Mouse (Mus musculus) embryonic facial prominence, embryonic 11.5 days (tissue): ENCODE data around the gene Map3k14. TPM values are rescaled to one million over a fixed set of nuclear protein-coding genes. Genes with fewer than 3 reads are reported as not detected.
A peak's percentile ranks its signal among the peaks of the same experiment; 100 is the strongest.

ENCODE experiments used
- ATAC-seq: fragments of 200-750 bp; cut with Nextera tagmentation; replicated peaks from 2 replicates; pipeline ENCODE4 v1.8.0; 2017; ENCODE audit warnings: low read depth; ENCODE audit not compliant: insufficient number of reproducible peaks, low FRiP score, low TSS enrichment
- DNase-seq: peaks from one replicate; pipeline ENCODE4 v3.0.0-alpha.2; 2015; ENCODE audit warnings: low spot score
- H3K27ac ChIP-seq: fragments of 300-500 bp; sonication (generic); replicated peaks from 2 replicates; pipeline ENCODE4 v1.5.1; 2014; ENCODE audit warnings: mild to moderate bottlenecking, low read depth, low read length, control low read depth
- H3K27me3 ChIP-seq: fragments of 300-500 bp; sonication (generic); 2 replicates; pipeline ENCODE4 v1.6.1; 2014; ENCODE audit warnings: mild to moderate bottlenecking, low read length, moderate library complexity, mixed read lengths; ENCODE audit not compliant: control insufficient read depth, insufficient read depth
- H3K36me3 ChIP-seq: fragments of 300-500 bp; sonication (generic); replicated peaks from 2 replicates; pipeline ENCODE4 v1.6.1; 2014; ENCODE audit warnings: low read depth, mild to moderate bottlenecking, low read length, moderate library complexity, mixed read lengths; ENCODE audit not compliant: control insufficient read depth, insufficient read depth
- H3K4me1 ChIP-seq: fragments of 300-500 bp; sonication (generic); 2 replicates; pipeline ENCODE4 v1.6.1; 2014; ENCODE audit warnings: low read length, mixed read lengths; ENCODE audit not compliant: control insufficient read depth, insufficient read depth
- H3K4me2 ChIP-seq: fragments of 300-500 bp; sonication (generic); 2 replicates; pipeline ENCODE4 v1.6.1; 2014; ENCODE audit warnings: low read depth, mild to moderate bottlenecking, control low read depth, low read length, moderate library complexity
- H3K4me3 ChIP-seq: fragments of 300-500 bp; sonication (generic); 2 replicates; pipeline ENCODE4 v1.5.1; 2014; ENCODE audit warnings: low read depth, low read length, control low read depth
- H3K9ac ChIP-seq: fragments of 300-500 bp; sonication (generic); replicated peaks from 2 replicates; pipeline ENCODE4 v1.6.1; 2014; ENCODE audit warnings: mild to moderate bottlenecking, control low read depth, low read length
- H3K9me3 ChIP-seq: fragments of 300-500 bp; sonication (generic); replicated peaks from 2 replicates; pipeline ENCODE4 v1.6.1; 2016; ENCODE audit warnings: mild to moderate bottlenecking, low read length, inconsistent platforms, mixed read lengths; ENCODE audit not compliant: control insufficient read depth
- WGBS: fragments of 180-500 bp; shearing (Covaris S2); extraction: QIAGEN DNeasy Blood & Tissue Kit; methylation state at CpG from one replicate; pipeline ENCODE4 v1.1.7; 2014; 5-methylcytosine and 5-hydroxymethylcytosine counted together
- polyA plus RNA-seq: library from polyadenylated mRNA; unstranded; fragments of >200 nt; fragmentation: Nextera tagmentation; extraction: Ambion mirVana; gene quantifications from 2 replicates; pipeline ENCODE4 v1.2.1, GENCODE M21; 2014

The Map3k14 gene
- polyA plus RNA-seq, 1 experiment from 2014 or later, result 1.9 TPM

- Histone ChIP-seq H3K36me3 (no peaks in the 10 kb centered on the region), H3K27me3 (peaks cover 47% of the 10 kb centered on the region), H3K9me3 (no peaks in the 10 kb centered on the region), H3K27ac (no peak overlapping the region), H3K4me1 (peaks cover 3% of the 10 kb centered on the region; the same call in 1 of the 2 replicates), H3K4me2 (peak overlapping the region; percentile 43), H3K9ac (peak overlapping the region; percentile 22; the same call in 1 of the 2 replicates), H3K4me3 (peak overlapping the region; percentile 12; the same call in 1 of the 2 replicates)
- WGBS, result 16% methylated on average over 28 of the region's 28 CpGs
- ATAC-seq (no peak), DNase-seq (no peak)
Measured at GRCm38 (mm10) chr11:103192230-103192955, 74.9 kb downstream of the Map3k14 start.

GRCm38 (mm10) chr11:103184891-103185290, 82.4 kb downstream of the Map3k14 start:
- H3K27ac ChIP-seq, result no peak overlapping the region
- H3K36me3 ChIP-seq, result no peaks in the 10 kb centered on the region
- WGBS, result 36% methylated on average over 2 of the region's 2 CpGs
- H3K9ac ChIP-seq, result no peak overlapping the region
- H3K4me2 ChIP-seq, result no peak overlapping the region
- ATAC-seq (no peak), DNase-seq (peak; percentile 70)
- no peaks in the 10 kb centered on the region for H3K4me1 ChIP-seq
- no peak overlapping the region for H3K4me3 ChIP-seq
- H3K27me3 ChIP-seq, result no peaks in the 10 kb centered on the region
- no peaks in the 10 kb centered on the region for H3K9me3 ChIP-seq

GRCm38 (mm10) chr11:103181911-103182310, 85.4 kb downstream of the Map3k14 start:
- no peak overlapping the region for H3K27ac ChIP-seq
- no peak overlapping the region for H3K4me2 ChIP-seq
- H3K4me1 ChIP-seq, result no peaks in the 10 kb centered on the region
- DNase-seq (no peak), ATAC-seq (no peak)
- H3K4me3 ChIP-seq, result no peak overlapping the region
- no peaks in the 10 kb centered on the region for H3K27me3 ChIP-seq
- H3K36me3 ChIP-seq, result no peaks in the 10 kb centered on the region
- WGBS, result 81% methylated on average over 3 of the region's 3 CpGs
- H3K9me3 ChIP-seq, result no peaks in the 10 kb centered on the region
- no peak overlapping the region for H3K9ac ChIP-seq

- no peak for ATAC-seq
- no peaks in the 10 kb centered on the region for H3K4me1 ChIP-seq
Measured at GRCm38 (mm10) chr11:103181349-103181748, 85.9 kb downstream of the Map3k14 start.

GRCm38 (mm10) chr11:103180426-103180825, 86.8 kb downstream of the Map3k14 start:
- H3K27ac ChIP-seq, result no peak overlapping the region
- H3K9ac ChIP-seq, result no peak overlapping the region
- H3K4me1 ChIP-seq, result no peaks in the 10 kb centered on the region
- no peaks in the 10 kb centered on the region for H3K27me3 ChIP-seq
- ATAC-seq (no peak), DNase-seq (no peak)
- H3K4me2 ChIP-seq, result no peak overlapping the region
- WGBS, result 72% methylated on average over 1 of the region's 1 CpGs
- no peaks in the 10 kb centered on the region for H3K36me3 ChIP-seq
- H3K9me3 ChIP-seq, result no peaks in the 10 kb centered on the region
- no peak overlapping the region for H3K4me3 ChIP-seq

More at GRCm38 (mm10) chr11:103181349-103181748, 85.9 kb downstream of the Map3k14 start:
- H3K27ac ChIP-seq, result no peak overlapping the region
- no peak overlapping the region for H3K9ac ChIP-seq
- no peaks in the 10 kb centered on the region for H3K36me3 ChIP-seq
- no peaks in the 10 kb centered on the region for H3K9me3 ChIP-seq
- 76% methylated on average over 9 of the region's 9 CpGs for WGBS
- H3K4me2 ChIP-seq, result no peak overlapping the region
- no peaks in the 10 kb centered on the region for H3K27me3 ChIP-seq
- DNase-seq, result no peak
- H3K4me3 ChIP-seq, result no peak overlapping the region

GRCm38 (mm10) chr11:103178748-103179147, 88.5 kb downstream of the Map3k14 start:
- no peaks in the 10 kb centered on the region for H3K9me3 ChIP-seq
- no peak overlapping the region for H3K27ac ChIP-seq
- H3K4me3 ChIP-seq, result no peak overlapping the region
- ATAC-seq (no peak), DNase-seq (no peak)
- no peaks in the 10 kb centered on the region for H3K27me3 ChIP-seq
- no peaks in the 10 kb centered on the region for H3K36me3 ChIP-seq
- no peak overlapping the region for H3K4me2 ChIP-seq
- no peaks in the 10 kb centered on the region for H3K4me1 ChIP-seq
- no peak overlapping the region for H3K9ac ChIP-seq
- 84% methylated on average over 8 of the region's 8 CpGs for WGBS

- WGBS, result 84% methylated on average over 15 of the region's 15 CpGs
- Histone ChIP-seq H3K36me3 (no peaks in the 10 kb centered on the region), H3K4me3 (no peak overlapping the region), H3K9ac (no peak overlapping the region), H3K27me3 (no peaks in the 10 kb centered on the region), H3K9me3 (no peaks in the 10 kb centered on the region), H3K4me1 (no peaks in the 10 kb centered on the region), H3K27ac (no peak overlapping the region), H3K4me2 (no peak overlapping the region)
- DNase-seq (no peak), ATAC-seq (no peak)
Measured at GRCm38 (mm10) chr11:103177815-103178485, 89.3 kb downstream of the Map3k14 start.

GRCm38 (mm10) chr11:103177216-103177615, 90.1 kb downstream of the Map3k14 start:
- Histone ChIP-seq H3K4me1 (no peaks in the 10 kb centered on the region), H3K4me3 (no peak overlapping the region), H3K9ac (no peak overlapping the region), H3K9me3 (no peaks in the 10 kb centered on the region), H3K27ac (no peak overlapping the region), H3K4me2 (no peak overlapping the region), H3K27me3 (peaks cover 6% of the 10 kb centered on the region), H3K36me3 (no peaks in the 10 kb centered on the region)
- ATAC-seq (no peak), DNase-seq (no peak)
- 76% methylated on average over 5 of the region's 5 CpGs for WGBS
